Mouse (Mus musculus) spleen, adult 2 months (tissue): Measurements from ENCODE around the gene Lama4.

Experiments
- CTCF ChIP-seq: fragments of 200-500 bp; IDR thresholded peaks from 2 replicates; pipeline ENCODE4 v1.5.1; 2011; ENCODE audit warnings: mild to moderate bottlenecking, inconsistent platforms; ENCODE audit not compliant: insufficient read depth, insufficient read length, insufficient replicate concordance; ENCODE audit errors: extremely low read depth
- POLR2A ChIP-seq: fragments of 200-500 bp; IDR thresholded peaks from 2 replicates; pipeline ENCODE4 v1.6.1; 2011; ENCODE audit warnings: low read depth, low read length, inconsistent platforms

DNA sequence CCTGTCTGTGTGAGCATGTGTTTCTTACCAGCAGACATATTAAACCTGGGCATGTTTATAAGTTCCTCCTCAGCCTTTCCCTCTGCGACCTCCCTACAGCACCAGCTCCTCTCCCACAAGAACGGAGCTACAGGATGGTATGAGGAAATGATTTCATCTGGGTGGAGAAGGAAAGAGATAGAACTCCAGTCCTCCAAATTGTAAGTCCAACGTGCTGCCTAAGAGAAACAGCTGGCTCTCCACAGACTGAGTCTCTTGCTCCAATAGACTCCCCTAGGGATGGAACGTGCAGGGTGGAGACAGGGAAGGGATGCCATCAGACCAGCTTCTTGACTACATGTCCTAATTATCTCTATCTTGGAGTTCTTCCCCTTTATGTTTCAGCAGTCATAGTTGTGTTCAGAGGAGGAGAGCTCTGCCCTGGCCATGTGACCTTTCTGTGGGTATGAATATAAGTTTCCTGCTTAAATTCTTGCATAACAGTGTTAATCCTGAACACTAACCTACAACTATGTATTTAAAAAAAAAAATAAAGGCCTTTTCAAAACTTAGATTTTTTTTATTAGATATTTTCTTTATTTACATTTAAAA lies 49.2 kb upstream of the Lama4 start:
- no peak for TF ChIP-seq POLR2A
- no peak for TF ChIP-seq CTCF
